Mouse (Mus musculus) 416B (cell line): ENCODE measurements around the gene Itpk1.
"Not testable (repeated sequence)": the region's sequence is repeated elsewhere in the genome, so short reads cannot be mapped to it uniquely, and the experiment has no call there.

Source experiments
- DNase-seq: peaks from one replicate; pipeline ENCODE4 v3.0.0; 2011; ENCODE audit warnings: low read depth

Itpk1 gene

GRCm38 (mm10) chr12:102660906-102661651, 43.7 kb downstream of the Itpk1 start:
- no peak for DNase-seq

- DNase-seq = no peak
Measured at GRCm38 (mm10) chr12:102653003-102653402, 51.7 kb downstream of the Itpk1 start.

- peak; percentile 24 for DNase-seq
Measured at GRCm38 (mm10) chr12:102652420-102652819, 52.3 kb downstream of the Itpk1 start.

GRCm38 (mm10) chr12:102651871-102652270, 52.9 kb downstream of the Itpk1 start:
- no peak for DNase-seq

DNA sequence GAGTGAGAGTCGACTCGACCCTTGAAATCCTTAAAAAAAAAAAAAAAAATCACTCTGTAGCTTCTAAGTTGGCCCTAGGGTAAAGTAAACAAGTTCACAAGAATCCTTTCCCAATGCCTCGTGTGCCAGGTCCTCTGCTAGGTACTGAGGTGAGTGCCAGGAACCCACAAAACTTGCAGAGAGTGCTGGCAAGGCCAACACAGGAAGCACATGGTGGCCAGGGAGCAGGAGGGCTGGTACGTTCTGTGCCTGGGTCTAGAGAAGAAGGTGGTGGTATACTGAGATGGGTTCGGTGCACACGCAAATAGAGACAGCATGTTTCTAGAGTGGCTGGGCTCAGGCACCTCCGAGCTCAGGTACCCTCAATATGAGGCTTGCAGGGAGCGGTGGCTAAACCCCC, 53.3 kb downstream of the Itpk1 start:
- no peak for DNase-seq

DNA sequence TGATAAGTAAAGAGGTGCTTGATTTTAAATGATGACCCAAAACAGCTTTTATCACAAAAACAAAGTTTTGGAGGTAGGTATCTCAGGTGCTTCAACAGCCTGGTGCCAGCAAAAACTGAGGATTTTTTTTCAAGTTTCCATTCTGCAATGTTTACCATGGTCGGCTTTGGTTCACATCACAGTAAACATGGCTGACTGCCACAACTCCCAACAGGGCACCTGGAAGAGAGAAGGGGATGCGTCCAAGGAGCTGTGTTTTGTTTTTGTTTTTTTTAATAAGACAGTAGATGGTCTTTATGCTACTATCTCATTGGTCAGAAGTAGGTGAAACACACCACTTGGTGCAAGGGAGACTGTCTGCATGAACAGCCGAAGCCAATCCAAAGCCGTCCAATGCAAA, 54.1 kb downstream of the Itpk1 start:
- no peak for DNase-seq

DNA sequence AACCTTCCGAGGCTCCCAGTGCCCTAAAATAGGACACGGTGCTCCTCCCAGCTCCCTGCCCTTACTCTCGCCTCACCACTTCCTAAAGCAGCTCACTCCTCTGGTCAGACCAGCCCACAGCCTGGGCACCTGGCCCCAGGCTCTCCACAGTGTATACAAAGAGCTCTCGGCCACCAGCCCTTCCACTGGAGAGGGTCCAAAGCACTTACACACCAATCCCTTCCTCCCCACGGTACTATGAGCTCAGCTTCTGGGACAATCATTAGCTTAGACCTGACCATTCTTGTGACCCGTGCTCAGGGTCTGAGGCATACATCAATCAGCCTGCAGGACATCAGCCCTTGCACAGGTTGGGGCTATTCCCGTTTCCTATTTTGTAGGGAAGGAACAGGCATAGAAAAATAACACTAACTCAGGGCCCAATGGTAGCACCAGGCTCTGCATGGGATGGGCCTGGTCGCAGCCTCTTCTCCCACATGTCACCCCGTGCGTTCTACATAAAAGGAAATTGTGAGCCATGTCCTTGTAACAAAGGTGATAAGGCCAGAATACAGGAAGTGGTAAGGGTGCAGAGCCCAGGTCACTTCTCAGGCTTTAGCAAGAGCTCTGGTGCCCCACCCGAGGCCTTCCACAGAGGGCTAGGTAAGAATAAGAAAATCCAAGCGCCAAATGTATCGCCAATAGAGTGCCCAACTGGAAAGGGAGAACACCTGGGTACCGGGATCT, 56.7 kb downstream of the Itpk1 start:
- peak; percentile 68 for DNase-seq

- DNase-seq = peak; percentile 80
Measured at GRCm38 (mm10) chr12:102646586-102647260, 58.0 kb downstream of the Itpk1 start.

DNA sequence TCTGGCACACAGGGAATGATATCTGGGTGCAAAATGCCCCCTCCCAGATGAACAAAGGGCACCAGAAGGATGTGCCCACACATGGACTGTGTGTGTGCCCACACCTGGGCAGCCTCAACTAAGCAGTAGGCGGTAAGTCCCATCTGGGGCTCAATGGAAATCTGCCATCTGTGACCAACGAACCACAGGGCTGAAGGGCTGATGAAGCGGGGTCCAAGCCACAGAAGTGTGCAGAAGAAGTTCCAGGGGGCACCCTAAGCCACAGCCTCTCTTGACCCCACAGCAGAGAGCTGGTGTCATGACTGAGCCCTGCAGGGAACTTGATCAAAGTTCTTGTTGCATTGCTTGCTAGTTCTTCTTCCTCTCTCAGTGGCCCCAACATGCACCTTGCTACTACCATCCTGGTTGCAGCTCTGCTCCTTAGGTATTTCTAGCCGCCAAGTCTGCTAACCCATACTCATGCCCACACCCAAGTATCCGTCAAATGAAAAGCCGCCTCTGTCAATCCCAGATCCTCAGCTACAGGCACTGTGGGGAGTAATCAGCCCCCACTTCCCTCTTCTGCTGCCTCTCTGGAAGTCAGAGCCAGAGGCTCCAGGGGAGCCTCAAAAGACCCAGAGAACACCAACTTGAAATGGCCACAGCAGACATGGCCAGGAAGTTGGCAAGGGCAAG, 58.7 kb downstream of the Itpk1 start:
- DNase-seq = peak; percentile 41

- no peak for DNase-seq
Measured at GRCm38 (mm10) chr12:102643316-102643715, 61.4 kb downstream of the Itpk1 start.

- no peak for DNase-seq
Measured at GRCm38 (mm10) chr12:102640436-102641163, 64.1 kb downstream of the Itpk1 start.

GRCm38 (mm10) chr12:102638878-102639277, 65.9 kb downstream of the Itpk1 start:
- no peak for DNase-seq

- DNase-seq = no peak
Measured at GRCm38 (mm10) chr12:102637235-102637634, 67.5 kb downstream of the Itpk1 start.

- no peak for DNase-seq
Measured at GRCm38 (mm10) chr12:102634436-102635050, 70.2 kb downstream of the Itpk1 start.

DNA sequence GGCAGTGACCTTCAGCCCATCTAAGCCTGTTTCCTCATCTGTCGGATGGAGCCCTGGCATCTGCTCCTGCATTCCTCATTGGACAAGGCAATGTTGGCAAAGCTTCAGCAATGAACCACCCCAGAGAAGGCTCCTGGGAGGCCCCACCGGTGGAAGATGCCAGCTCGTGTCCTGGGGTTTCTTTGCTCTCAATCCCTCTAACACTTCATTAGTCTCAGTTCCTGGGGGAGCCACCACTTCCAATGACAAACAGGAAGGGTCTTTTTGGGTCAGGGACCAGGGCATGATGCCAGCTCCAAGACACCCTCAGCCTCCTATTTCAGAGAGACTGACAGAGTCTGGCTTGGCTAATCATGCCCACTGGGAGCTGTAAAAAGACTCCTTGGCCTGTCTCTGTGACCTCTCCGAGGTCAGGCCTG, 71.6 kb downstream of the Itpk1 start:
- DNase-seq = no peak

DNA sequence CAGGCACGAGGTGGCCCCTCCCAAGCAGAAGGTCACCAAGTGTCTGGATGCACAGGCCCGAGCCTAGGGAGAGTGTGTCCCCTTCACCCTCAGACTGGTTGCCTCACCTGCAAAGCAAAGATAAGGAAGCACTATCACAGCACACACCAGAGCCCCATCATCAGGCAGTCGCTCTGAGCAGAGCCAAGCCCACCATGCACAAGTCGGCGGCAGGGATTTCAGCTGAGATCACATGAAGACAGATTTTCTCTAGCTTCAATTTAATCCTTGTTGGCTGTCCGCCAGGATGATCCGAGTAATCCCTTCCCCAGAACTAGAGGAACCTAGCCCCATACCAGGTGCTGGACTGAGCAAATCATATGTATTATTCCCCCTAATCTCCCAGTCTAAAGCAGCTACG, 73.0 kb downstream of the Itpk1 start:
- DNase-seq = no peak

- not testable (repeated sequence) for DNase-seq
Measured at GRCm38 (mm10) chr12:102630471-102630870, 74.3 kb downstream of the Itpk1 start.

- DNase-seq = no peak
Measured at GRCm38 (mm10) chr12:102628221-102628620, 76.5 kb downstream of the Itpk1 start.

- no peak for DNase-seq
Measured at GRCm38 (mm10) chr12:102627545-102627944, 77.2 kb downstream of the Itpk1 start.

DNA sequence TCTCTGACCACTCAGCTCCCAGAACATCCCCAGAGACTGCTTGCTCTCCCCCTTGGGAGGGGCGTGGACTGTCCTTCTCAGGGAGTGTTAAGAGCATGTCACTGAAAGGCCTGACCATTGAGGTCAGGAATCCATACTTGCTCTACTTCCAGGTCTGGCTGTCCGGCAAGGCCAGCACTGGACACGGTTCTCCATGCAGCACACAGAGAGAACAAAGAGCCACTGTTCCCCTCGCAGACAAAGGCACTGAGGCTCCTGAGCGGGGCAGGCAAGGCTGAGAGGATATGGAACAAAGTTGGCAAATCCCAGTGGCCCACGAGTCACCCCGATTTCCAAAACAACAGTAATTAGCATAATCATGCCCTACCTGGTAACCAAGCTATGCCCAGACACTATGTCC, 77.9 kb downstream of the Itpk1 start:
- no peak for DNase-seq

DNA sequence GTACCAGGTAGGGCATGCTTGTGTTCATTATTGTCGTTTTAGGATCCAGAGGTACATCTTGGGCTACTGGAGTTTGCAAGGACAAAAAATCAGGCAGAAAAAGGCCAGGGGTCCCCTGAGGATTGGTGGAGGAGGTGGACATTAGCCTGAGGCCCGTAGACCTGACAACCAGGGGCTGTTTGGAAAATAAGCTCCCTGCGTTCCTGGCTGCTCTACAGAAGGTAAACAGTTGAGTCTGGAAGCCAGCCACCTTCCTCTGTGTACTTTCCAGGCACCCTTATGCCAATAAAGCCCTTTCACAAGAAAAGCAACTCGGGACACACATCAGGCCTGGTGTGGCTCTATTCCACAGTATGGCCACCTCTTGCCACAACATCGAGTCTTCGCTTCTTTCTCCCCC, 79.0 kb downstream of the Itpk1 start:
- no peak for DNase-seq
